Mouse (Mus musculus): ENCODE data around the gene Zfp975. TPM values are rescaled to one million over a fixed set of nuclear protein-coding genes. Genes with fewer than 3 reads are reported as not detected.
A peak's percentile ranks its signal among the peaks of the same experiment; 100 is the strongest.
"Not testable (repeated sequence)": the region's sequence is repeated elsewhere in the genome, so short reads cannot be mapped to it uniquely, and the experiment has no call there.

Gene Zfp975
- polyA plus RNA-seq, 1 experiment from 2014 or later, result 11.6 TPM

GRCm38 (mm10) chr7:42643120-42643620, 49.4 kb downstream of the Zfp975 start:
- 21% methylated on average over 3 of the region's 3 CpGs for WGBS
- H3K4me1 ChIP-seq (ENCODE audit: control insufficient read depth, insufficient read depth, low read length); H3K9me3 ChIP-seq (replicated peaks; ENCODE audit: control insufficient read depth, low read length); H3K4me2 ChIP-seq (ENCODE audit: low read depth, low read length); H3K27ac ChIP-seq (replicated peaks; ENCODE audit: low read depth, low read length); H3K27me3 ChIP-seq (ENCODE audit: control insufficient read depth, insufficient read depth, low read length); H3K4me3 ChIP-seq (ENCODE audit: low read depth, low read length); H3K36me3 ChIP-seq (replicated peaks; ENCODE audit: control insufficient read depth, insufficient read depth, low read depth, low read length); H3K9ac ChIP-seq (replicated peaks; ENCODE audit: low read length); ATAC-seq (replicated peaks; ENCODE audit: insufficient number of reproducible peaks, low FRiP score, low TSS enrichment, low read depth); DNase-seq (ENCODE audit: low spot score): not testable (repeated sequence)

GRCm38 (mm10) chr7:42642152-42643115, 50.1 kb downstream of the Zfp975 start, which contains the start of gene Zfp976:
Gene Zfp976 (minus strand): TSS chr7:42642588.
- H3K27me3 ChIP-seq (ENCODE audit: control insufficient read depth, insufficient read depth, low read length); H3K9me3 ChIP-seq (replicated peaks; ENCODE audit: control insufficient read depth, low read length); H3K4me1 ChIP-seq (ENCODE audit: control insufficient read depth, insufficient read depth, low read length); H3K27ac ChIP-seq (replicated peaks; ENCODE audit: low read depth, low read length); H3K36me3 ChIP-seq (replicated peaks; ENCODE audit: control insufficient read depth, insufficient read depth, low read depth, low read length): not testable (repeated sequence)
- H3K9ac ChIP-seq (replicated peaks; ENCODE audit: low read length), result peak within 1 kb of the TSS; percentile 11
- WGBS, result 4% methylated on average over 23 of the region's 25 CpGs
- H3K4me3 ChIP-seq (ENCODE audit: low read depth, low read length), result peak within 1 kb of the TSS; percentile 33
- ATAC-seq (replicated peaks; ENCODE audit: insufficient number of reproducible peaks, low FRiP score, low TSS enrichment, low read depth), result peak; percentile 96
- peak; percentile 76 for DNase-seq (ENCODE audit: low spot score)
- peak within 1 kb of the TSS; percentile 21; the same call in 1 of the 2 replicates for H3K4me2 ChIP-seq (ENCODE audit: low read depth, low read length)

GRCm38 (mm10) chr7:42631031-42631430, 61.5 kb downstream of the Zfp975 start:
- not testable (repeated sequence) for H3K9me3 ChIP-seq (replicated peaks; ENCODE audit: control insufficient read depth, low read length)

More at GRCm38 (mm10) chr7:42631031-42631430, 61.5 kb downstream of the Zfp975 start:
- not testable (repeated sequence) for H3K27ac ChIP-seq (replicated peaks; ENCODE audit: low read depth, low read length); H3K36me3 ChIP-seq (replicated peaks; ENCODE audit: control insufficient read depth, insufficient read depth, low read depth, low read length); H3K4me3 ChIP-seq (ENCODE audit: low read depth, low read length); DNase-seq (ENCODE audit: low spot score); H3K27me3 ChIP-seq (ENCODE audit: control insufficient read depth, insufficient read depth, low read length); H3K4me2 ChIP-seq (ENCODE audit: low read depth, low read length); ATAC-seq (replicated peaks; ENCODE audit: insufficient number of reproducible peaks, low FRiP score, low TSS enrichment, low read depth); H3K9ac ChIP-seq (replicated peaks; ENCODE audit: low read length); H3K4me1 ChIP-seq (ENCODE audit: control insufficient read depth, insufficient read depth, low read length)

Other genes starting within 250 kb of the Zfp975 start
- not detected in 2 replicates for gene 4933421I07Rik, start 244.6 kb downstream of the Zfp975 start, polyA plus RNA-seq (2014; fragmentation: Nextera tagmentation; extraction: Ambion mirVana)
- 14.1 and 16.2 TPM in 2 replicates for gene Zfp141, start 187.0 kb downstream of the Zfp975 start, polyA plus RNA-seq (2014; fragmentation: Nextera tagmentation; extraction: Ambion mirVana)
- not detected in 2 replicates for gene Gm21028, start 114.2 kb downstream of the Zfp975 start, polyA plus RNA-seq (2014; fragmentation: Nextera tagmentation; extraction: Ambion mirVana)
- 1.5 and 1.9 TPM in 2 replicates for gene Zfp977, start 100.2 kb downstream of the Zfp975 start, polyA plus RNA-seq (2014; fragmentation: Nextera tagmentation; extraction: Ambion mirVana)
- 1.2 and 1.4 TPM in 2 replicates for gene Zfp976, start 50.2 kb downstream of the Zfp975 start, polyA plus RNA-seq (2014; fragmentation: Nextera tagmentation; extraction: Ambion mirVana)
- not detected in 2 replicates for gene Gm17067, start 34.3 kb upstream of the Zfp975 start, polyA plus RNA-seq (2014; fragmentation: Nextera tagmentation; extraction: Ambion mirVana)
- gene Vmn2r62, start 100.8 kb upstream of the Zfp975 start, polyA plus RNA-seq (2014; fragmentation: Nextera tagmentation; extraction: Ambion mirVana), result not detected in 2 replicates
- gene Gm2381, start 174.5 kb upstream of the Zfp975 start, polyA plus RNA-seq (2014; fragmentation: Nextera tagmentation; extraction: Ambion mirVana), result not detected in 2 replicates
- gene Vmn2r63, start 241.1 kb upstream of the Zfp975 start, polyA plus RNA-seq (2014; fragmentation: Nextera tagmentation; extraction: Ambion mirVana), result not detected in 2 replicates